Mouse (Mus musculus) stomach, postnatal 0 days (tissue): ENCODE measurements around the gene Tcf20. TPM values are rescaled to one million over a fixed set of nuclear protein-coding genes. Genes with fewer than 3 reads are reported as not detected.

Experiments used
- ATAC-seq: fragments of 200-750 bp; cut with Nextera tagmentation; 2 replicates; pipeline ENCODE4 v1.8.0; 2017; ENCODE audit not compliant: low FRiP score, low TSS enrichment
- DNase-seq: peaks from one replicate; pipeline ENCODE4 v3.0.0-alpha.2; 2016; ENCODE audit warnings: low spot score
- H3K27ac ChIP-seq: fragments of 300-500 bp; sonication (generic); replicated peaks from 2 replicates; pipeline ENCODE4 v1.5.1; 2014; ENCODE audit warnings: mild to moderate bottlenecking, control low read depth
- H3K27me3 ChIP-seq: fragments of 300-500 bp; sonication (generic); 2 replicates; pipeline ENCODE4 v1.6.1; 2014; ENCODE audit warnings: low read length; ENCODE audit not compliant: control insufficient read depth, insufficient read depth
- H3K36me3 ChIP-seq: fragments of 300-500 bp; sonication (generic); 2 replicates; pipeline ENCODE4 v1.6.1; 2014; ENCODE audit warnings: low read length, mixed read lengths; ENCODE audit not compliant: control insufficient read depth, insufficient read depth
- H3K4me1 ChIP-seq: fragments of 300-500 bp; sonication (generic); replicated peaks from 2 replicates; pipeline ENCODE4 v1.6.1; 2014; ENCODE audit warnings: antibody characterized with exemption; ENCODE audit not compliant: control insufficient read depth, insufficient read depth
- H3K4me2 ChIP-seq: fragments of 300-500 bp; sonication (generic); replicated peaks from 2 replicates; pipeline ENCODE4 v1.6.1; 2014; ENCODE audit warnings: low read depth, mild to moderate bottlenecking, control low read depth, moderate library complexity
- H3K4me3 ChIP-seq: fragments of 300-500 bp; sonication (generic); 2 replicates; pipeline ENCODE4 v1.5.1; 2014; ENCODE audit warnings: low read depth, low read length, control low read depth
- H3K9ac ChIP-seq: fragments of 300-500 bp; sonication (generic); 2 replicates; pipeline ENCODE4 v1.6.1; 2014; ENCODE audit warnings: mild to moderate bottlenecking, low read length, control low read depth, mixed read lengths
- H3K9me3 ChIP-seq: fragments of 300-500 bp; sonication (generic); 2 replicates; pipeline ENCODE4 v1.6.1; 2016; ENCODE audit warnings: low read length; ENCODE audit not compliant: control insufficient read depth
- CTCF ChIP-seq: IDR thresholded peaks from 2 replicates; pipeline ENCODE4 v1.5.1; 2016; ENCODE audit warnings: antibody characterized with exemption, low read depth, mild to moderate bottlenecking, moderate library complexity
- EP300 ChIP-seq: optimal IDR thresholded peaks from 2 replicates; pipeline ENCODE3; 2016; ENCODE audit warnings: antibody characterized with exemption
- WGBS: fragments of 180-500 bp; shearing (Covaris S2); extraction: QIAGEN DNeasy Blood & Tissue Kit; methylation state at CpG from one replicate; pipeline ENCODE4 v1.1.7; 2014; 5-methylcytosine and 5-hydroxymethylcytosine counted together
- polyA plus RNA-seq: library from polyadenylated mRNA; unstranded; fragments of >200 nt; fragmentation: Nextera tagmentation; extraction: Ambion mirVana; gene quantifications from 2 replicates; pipeline ENCODE4 v1.2.1, GENCODE M21; 2015

The Tcf20 gene
- polyA plus RNA-seq, 1 experiment from 2014 or later, result 3.6 TPM

GRCm38 (mm10) chr15:82809511-82809910 is 178.2 kb downstream of the Tcf20 start:
- 74% methylated on average over 6 of the region's 6 CpGs for WGBS

GRCm38 (mm10) chr15:82806969-82807763 is 180.5 kb downstream of the Tcf20 start:
- peaks cover 3% of the 10 kb centered on the region; the same call in 1 of the 2 replicates for H3K36me3 ChIP-seq
- H3K4me3 ChIP-seq, result no peak overlapping the region
- TF ChIP-seq CTCF (no peak), EP300 (no peak)
- 73% methylated on average over 5 of the region's 5 CpGs for WGBS
- no peak overlapping the region for H3K27ac ChIP-seq
- H3K9me3 ChIP-seq, result no peaks in the 10 kb centered on the region
- no peaks in the 10 kb centered on the region for H3K4me1 ChIP-seq
- DNase-seq (no peak), ATAC-seq (no peak)
- no peak overlapping the region for H3K9ac ChIP-seq
- H3K4me2 ChIP-seq, result no peak overlapping the region
- H3K27me3 ChIP-seq, result no peaks in the 10 kb centered on the region

More at GRCm38 (mm10) chr15:82809511-82809910, 178.2 kb downstream of the Tcf20 start:
- Histone ChIP-seq H3K9me3 (no peaks in the 10 kb centered on the region), H3K27ac (no peak overlapping the region), H3K4me2 (no peak overlapping the region), H3K27me3 (no peaks in the 10 kb centered on the region), H3K4me3 (no peak overlapping the region), H3K9ac (no peak overlapping the region), H3K36me3 (peaks cover 6% of the 10 kb centered on the region; the same call in 1 of the 2 replicates), H3K4me1 (no peaks in the 10 kb centered on the region)
- TF ChIP-seq EP300, result no peak
- TF ChIP-seq CTCF, result no peak
- ATAC-seq (no peak), DNase-seq (no peak)

DNA sequence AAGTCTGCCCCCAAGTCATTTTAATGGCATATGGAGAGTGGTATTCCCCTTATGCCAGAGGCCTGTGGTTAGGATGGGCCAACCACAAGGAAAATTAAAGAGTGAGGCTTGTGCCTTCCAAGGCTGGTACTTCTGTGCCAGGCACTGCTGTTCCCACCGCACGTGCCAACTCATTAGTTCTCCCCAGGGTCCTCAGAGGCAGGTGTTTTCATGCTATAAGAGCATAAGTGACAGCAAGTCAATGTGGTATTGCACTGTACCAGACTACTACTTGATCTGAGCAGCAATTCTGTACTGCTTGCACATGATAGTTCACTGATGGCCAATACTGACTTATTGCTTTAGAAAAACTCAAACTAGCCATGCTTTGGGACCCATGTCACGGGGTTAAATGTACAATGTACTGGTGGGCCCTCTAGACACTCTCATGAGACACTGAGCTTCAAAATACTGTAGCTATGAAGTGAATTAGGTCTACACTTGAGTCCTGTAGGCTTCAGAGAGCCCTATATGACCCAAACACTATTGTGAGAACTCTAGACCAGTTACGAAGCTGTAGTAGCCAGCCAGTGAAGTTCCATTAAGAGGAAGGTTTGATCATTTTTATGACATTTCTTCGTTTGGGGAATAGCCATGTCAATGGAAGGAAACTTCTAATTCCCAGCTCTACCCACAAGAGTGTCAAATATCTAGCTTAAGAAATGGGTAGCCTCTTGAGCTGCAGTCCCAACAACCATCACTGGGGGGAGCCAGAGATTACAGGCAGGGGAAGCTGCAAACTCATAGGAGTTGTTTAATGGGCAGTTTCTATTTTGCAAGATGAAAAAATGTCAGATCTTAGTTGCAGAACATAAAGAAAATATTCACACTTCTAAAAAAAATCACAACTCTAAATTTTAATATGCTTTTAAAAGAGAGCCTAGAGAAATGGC is 182.7 kb downstream of the Tcf20 start:
- Histone ChIP-seq H3K4me3 (no peak overlapping the region), H3K9me3 (no peaks in the 10 kb centered on the region), H3K9ac (no peak overlapping the region), H3K27ac (no peak overlapping the region), H3K4me1 (no peaks in the 10 kb centered on the region), H3K36me3 (no peaks in the 10 kb centered on the region), H3K4me2 (no peak overlapping the region), H3K27me3 (no peaks in the 10 kb centered on the region)
- ATAC-seq (no peak), DNase-seq (peak; percentile 85)
- TF ChIP-seq CTCF (peak; percentile 95), EP300 (no peak)
- 74% methylated on average over 5 of the region's 5 CpGs for WGBS

- Histone ChIP-seq H3K4me3 (no peak overlapping the region), H3K27ac (no peak overlapping the region; the same call in 1 of the 2 replicates), H3K36me3 (no peaks in the 10 kb centered on the region), H3K27me3 (no peaks in the 10 kb centered on the region), H3K9me3 (no peaks in the 10 kb centered on the region), H3K4me2 (no peak overlapping the region), H3K9ac (no peak overlapping the region), H3K4me1 (no peaks in the 10 kb centered on the region)
- ATAC-seq (0 out of 2 replicates have a peak, but pooled peaks have one; percentile 22), DNase-seq (peak; percentile 33)
- WGBS, result 54% methylated on average over 3 of the region's 3 CpGs
- no peak for TF ChIP-seq CTCF
- no peak for TF ChIP-seq EP300
Observed at GRCm38 (mm10) chr15:82795936-82796440, 191.7 kb downstream of the Tcf20 start.

GRCm38 (mm10) chr15:82794277-82794676 is 193.4 kb downstream of the Tcf20 start, which contains the start of gene Cyp2d26:
Gene Cyp2d26 (minus strand): TSS chr15:82794294.
- H3K27ac ChIP-seq, result peak within 1 kb of the TSS; percentile 58
- no peaks in the 10 kb centered on the region for H3K36me3 ChIP-seq
- TF ChIP-seq EP300 (no peak), CTCF (no peak)
- DNase-seq (peak; percentile 82), ATAC-seq (peak; percentile 84)
- H3K9me3 ChIP-seq, result no peaks in the 10 kb centered on the region
- H3K4me2 ChIP-seq, result peak within 1 kb of the TSS; percentile 8
- no peaks in the 10 kb centered on the region for H3K27me3 ChIP-seq
- H3K4me3 ChIP-seq, result no peak within 1 kb of the TSS
- 65% methylated on average over 5 of the region's 5 CpGs for WGBS
- H3K9ac ChIP-seq, result no peak within 1 kb of the TSS
- H3K4me1 ChIP-seq, result no peaks in the 10 kb centered on the region
